Mouse (Mus musculus) erythroblast, embryonic 14.5 days (primary cell): ENCODE results near the gene Tmem258.

ENCODE experiments used
- GATA1 ChIP-seq: IDR thresholded peaks from 2 replicates; pipeline ENCODE4 v1.6.1; 2012; ENCODE audit warnings: low read length, inconsistent platforms, mixed read lengths
- TAL1 ChIP-seq: IDR thresholded peaks from 3 replicates; pipeline ENCODE4 v1.6.1; 2012; ENCODE audit warnings: low read length, inconsistent platforms, mixed read lengths

DNA sequence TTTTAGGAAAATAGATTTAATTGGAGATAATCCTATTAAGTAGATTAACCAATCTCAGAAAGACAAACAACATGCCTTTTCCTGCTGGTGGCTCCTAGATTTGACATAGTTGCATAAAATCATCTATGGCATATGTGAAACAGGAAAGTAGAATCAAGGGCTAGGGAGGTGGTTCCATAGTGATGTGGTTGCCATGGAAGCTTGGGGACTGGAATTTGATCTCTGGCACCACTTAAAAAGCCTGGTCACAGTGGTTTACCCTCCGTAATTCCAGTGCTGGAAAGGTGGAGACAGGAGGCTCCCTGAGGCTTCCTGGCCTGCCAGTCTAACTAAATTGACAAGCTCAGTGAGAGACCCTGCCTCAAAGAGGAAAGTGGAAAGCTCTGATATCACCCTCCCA, 33.3 kb upstream of the Tmem258 start:
- TF ChIP-seq GATA1, result no peak
- no peak for TF ChIP-seq TAL1
